Mouse (Mus musculus) cerebellum, adult 2 months (tissue): ENCODE results near the gene Sapcd1. TPM values are rescaled to one million over a fixed set of nuclear protein-coding genes. Genes with fewer than 3 reads are reported as not detected.
"Not testable (repeated sequence)": the region's sequence is repeated elsewhere in the genome, so short reads cannot be mapped to it uniquely, and the experiment has no call there.

Experiments
- DNase-seq, 2 experiments: peaks; one replicate each; pipeline ENCODE4 v3.0.0; 2021
- H3K27ac ChIP-seq: fragments of 200-500 bp; 2 replicates; pipeline ENCODE4 v1.5.1; 2012; ENCODE audit warnings: low read length, control low read depth, inconsistent platforms; ENCODE audit not compliant: insufficient read depth
- H3K27me3 ChIP-seq: fragments of 200-500 bp; 2 replicates; pipeline ENCODE4 v1.6.1; 2012; ENCODE audit warnings: inconsistent platforms, mild to moderate bottlenecking, low read length, moderate library complexity; ENCODE audit not compliant: control insufficient read depth, insufficient read depth
- H3K4me1 ChIP-seq: fragments of 200-500 bp; 2 replicates; pipeline ENCODE4 v1.6.1; 2011; ENCODE audit warnings: low read length; ENCODE audit not compliant: control insufficient read depth, insufficient read depth
- H3K4me3 ChIP-seq: fragments of 200-500 bp; replicated peaks from 2 replicates; pipeline ENCODE3; 2011; ENCODE audit warnings: mild to moderate bottlenecking, low read depth, low read length, control low read depth; ENCODE audit not compliant: insufficient read depth
- CTCF ChIP-seq: fragments of 200-500 bp; IDR thresholded peaks from 2 replicates; pipeline ENCODE4 v1.5.1; 2011; ENCODE audit warnings: low read depth, mild to moderate bottlenecking, control low read depth, low read length, moderate library complexity, borderline replicate concordance; ENCODE audit not compliant: insufficient read depth
- POLR2A ChIP-seq: fragments of 200-500 bp; IDR thresholded peaks from 2 replicates; pipeline ENCODE4 v1.6.1; 2011; ENCODE audit warnings: low read length, control low read depth, borderline replicate concordance; ENCODE audit not compliant: insufficient read depth
- WGBS: fragments of 180-500 bp; shearing (Covaris S2); methylation state at CpG from one replicate; pipeline ENCODE4 v1.1.7; 2018; 5-methylcytosine and 5-hydroxymethylcytosine counted together
- polyA plus RNA-seq: library from polyadenylated mRNA; depleted of rRNA; stranded (reverse); fragments of >200 nt; gene quantifications from 2 replicates; pipeline ENCODE4 v1.2.3, GENCODE M21; 2012

Sapcd1 gene
- polyA plus RNA-seq, 1 experiment: 2.0 TPM

DNA sequence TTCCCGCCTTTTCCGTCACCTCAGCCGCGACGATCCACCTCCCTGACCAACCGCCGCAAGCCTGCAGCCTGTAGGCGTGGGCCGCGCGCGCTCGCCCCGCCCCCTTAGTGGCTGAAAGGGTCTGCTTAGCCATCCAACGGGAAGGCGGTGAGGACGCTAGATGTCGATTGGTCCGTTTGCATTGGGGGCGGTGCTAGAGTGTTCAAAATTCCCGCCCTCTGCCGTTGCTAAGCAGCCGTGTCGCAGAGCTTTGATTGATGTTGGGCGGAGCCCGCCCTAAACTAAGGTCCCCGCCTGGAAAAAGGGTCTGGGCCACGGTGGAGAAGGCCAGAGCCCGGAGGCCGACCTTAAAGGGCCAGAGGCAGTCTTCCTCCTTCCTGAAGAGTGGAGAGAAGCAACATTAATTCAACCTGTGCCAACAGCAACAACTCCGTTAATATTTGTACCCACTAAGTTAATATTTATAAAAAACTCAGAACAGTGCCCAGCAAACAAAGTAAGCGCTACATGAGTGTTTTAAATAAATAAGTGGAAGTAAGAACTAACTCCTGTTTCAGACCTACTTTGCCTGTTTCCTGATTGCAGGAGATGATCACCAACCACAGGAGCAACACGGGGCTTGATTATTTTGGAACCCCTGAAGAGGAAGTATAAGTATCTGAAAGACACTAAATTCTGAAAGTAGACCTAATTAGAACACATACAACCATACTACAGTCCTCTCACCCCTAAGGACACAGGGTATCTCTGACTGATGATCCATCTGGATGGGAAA, 19.1 kb upstream of the Sapcd1 start, which contains the start of gene Msh5:
TSS of gene Msh5 (minus strand) at position 65 of the 775 bp plus-strand sequence.
- 3% methylated on average over 33 of the region's 33 CpGs for WGBS
- H3K27me3 ChIP-seq: no peaks in the 10 kb centered on the region
- peak; percentile 95 to 96 for DNase-seq
- H3K4me1 ChIP-seq: peaks cover 4% of the 10 kb centered on the region
- H3K27ac ChIP-seq: no peak within 1 kb of the TSS
- TF ChIP-seq CTCF: no peak
- 0 out of 2 replicates have a peak, but pooled peaks have one; percentile 19 for TF ChIP-seq POLR2A
- H3K4me3 ChIP-seq: peak within 1 kb of the TSS; percentile 62

DNA sequence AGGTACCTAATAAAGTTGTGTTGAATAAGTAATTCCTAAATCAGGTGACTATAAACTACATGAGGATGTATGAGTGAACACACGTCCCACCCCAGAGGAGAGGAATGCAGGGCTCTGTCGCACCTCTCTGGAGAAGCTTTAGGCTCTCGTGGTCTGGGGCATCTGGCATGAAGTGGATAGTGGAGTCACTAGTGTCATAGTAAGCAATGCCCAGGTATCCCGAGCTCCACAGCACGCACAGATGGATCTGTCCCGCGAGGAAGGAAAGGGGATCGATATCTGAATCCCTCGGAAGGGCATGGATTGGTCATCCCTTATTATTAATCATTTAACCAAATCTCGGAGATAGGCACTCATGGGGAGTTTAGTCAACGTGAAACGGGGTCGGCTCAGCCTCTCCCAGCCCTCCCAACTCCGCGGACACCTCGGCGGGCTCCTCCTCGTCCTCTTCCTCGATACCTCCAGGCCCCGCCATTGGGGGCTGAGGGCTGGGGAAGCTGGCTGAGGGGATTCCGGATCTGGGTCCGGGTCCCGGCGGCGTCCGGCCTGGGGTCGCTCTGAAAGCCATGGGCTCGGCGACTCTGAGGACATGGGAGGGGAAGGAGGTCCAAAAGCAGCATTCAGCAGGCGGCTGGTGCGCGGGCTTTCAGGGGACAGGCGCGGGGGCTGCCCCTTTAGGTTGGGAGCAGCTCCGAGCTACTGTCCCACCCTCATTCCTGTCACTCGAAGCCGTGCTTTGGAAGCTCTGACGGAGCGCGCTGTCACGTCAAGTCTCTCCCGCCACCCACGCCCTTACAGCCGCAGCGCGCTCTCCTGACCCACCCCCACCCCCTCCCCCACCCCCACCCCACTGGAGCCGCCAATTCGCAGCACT, 18.2 kb upstream of the Sapcd1 start:
- no peak for DNase-seq
- no peaks in the 10 kb centered on the region for H3K27me3 ChIP-seq
- peaks cover 4% of the 10 kb centered on the region; the same call in 1 of the 2 replicates for H3K4me1 ChIP-seq
- H3K27ac ChIP-seq: no peak overlapping the region
- no peak for TF ChIP-seq POLR2A
- no peak for TF ChIP-seq CTCF
- peak overlapping the region; percentile 62 for H3K4me3 ChIP-seq
- WGBS: 4% methylated on average over 48 of the region's 48 CpGs

DNA sequence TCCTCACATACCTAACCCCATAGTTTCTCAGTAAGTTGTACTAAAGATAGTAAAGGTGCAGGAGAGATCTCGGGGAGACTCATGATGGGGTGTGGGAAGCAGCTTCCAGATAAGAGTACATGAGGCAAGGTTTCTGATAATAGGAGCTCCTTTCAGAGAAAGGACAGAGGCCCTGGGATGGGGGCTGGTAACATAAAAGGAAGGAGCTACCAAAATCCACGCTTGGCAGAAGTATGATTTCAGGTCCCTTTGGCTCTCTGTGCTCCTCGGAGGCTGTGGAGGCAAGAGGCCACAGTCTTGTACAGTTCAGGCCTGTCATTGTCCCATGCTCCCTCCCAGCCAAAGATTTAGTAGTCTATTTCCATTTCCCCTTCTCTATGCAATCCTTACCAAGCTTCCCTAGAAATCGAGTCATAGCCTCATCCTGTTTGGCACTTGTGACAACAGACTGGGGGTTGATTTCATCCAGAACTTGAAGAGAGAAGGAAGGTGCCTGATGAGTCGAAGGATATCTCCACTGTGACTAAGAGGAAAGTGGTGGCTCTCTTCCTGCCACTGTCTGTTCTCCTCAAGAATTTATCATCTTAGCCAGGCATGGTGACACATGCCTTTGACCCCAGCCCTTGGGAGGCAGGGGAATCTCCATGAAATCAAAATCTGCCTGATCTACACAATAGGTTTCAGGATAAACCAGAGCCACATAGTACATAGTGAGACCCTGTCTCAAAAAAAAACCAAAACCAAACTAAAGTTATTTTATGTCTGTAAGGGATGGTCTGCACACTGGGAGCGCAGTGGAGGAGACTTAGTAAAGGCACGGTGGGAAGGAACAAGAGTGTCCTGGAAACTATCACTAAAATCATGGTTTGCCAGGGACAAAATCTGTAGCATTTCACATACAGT, 17.3 kb upstream of the Sapcd1 start:
- Histone ChIP-seq H3K4me3 (no peak overlapping the region), H3K27ac (no peak overlapping the region), H3K4me1 (peaks cover 4% of the 10 kb centered on the region; the same call in 1 of the 2 replicates), H3K27me3 (no peaks in the 10 kb centered on the region)
- DNase-seq: no peak
- WGBS: 82% methylated on average over 7 of the region's 7 CpGs
- TF ChIP-seq POLR2A (no peak), CTCF (no peak)

DNA sequence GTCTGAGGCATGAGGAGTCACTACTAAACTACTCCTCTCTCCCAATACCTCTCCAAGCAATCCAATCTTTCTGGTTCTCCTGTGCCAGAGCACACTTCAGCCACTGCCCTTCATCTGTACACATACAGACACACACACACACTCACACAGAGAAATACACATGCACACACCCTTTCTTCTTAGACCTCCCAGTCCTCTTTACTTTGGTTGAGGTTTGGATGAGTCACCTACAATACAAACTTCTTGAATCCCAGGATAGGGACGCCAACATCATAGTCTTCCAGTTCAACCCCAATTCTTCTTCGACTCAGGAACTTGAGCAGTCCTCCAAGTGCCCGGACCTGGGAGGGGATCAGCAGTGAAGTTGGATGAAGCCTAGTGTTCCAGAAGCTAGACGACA, 16.0 kb upstream of the Sapcd1 start:
- DNase-seq: no peak
- no peak overlapping the region for H3K27ac ChIP-seq
- H3K4me1 ChIP-seq: no peaks in the 10 kb centered on the region
- no peak for TF ChIP-seq POLR2A
- TF ChIP-seq CTCF: no peak
- H3K27me3 ChIP-seq: no peaks in the 10 kb centered on the region
- no peak overlapping the region for H3K4me3 ChIP-seq
- 91% methylated on average over 4 of the region's 4 CpGs for WGBS

DNA sequence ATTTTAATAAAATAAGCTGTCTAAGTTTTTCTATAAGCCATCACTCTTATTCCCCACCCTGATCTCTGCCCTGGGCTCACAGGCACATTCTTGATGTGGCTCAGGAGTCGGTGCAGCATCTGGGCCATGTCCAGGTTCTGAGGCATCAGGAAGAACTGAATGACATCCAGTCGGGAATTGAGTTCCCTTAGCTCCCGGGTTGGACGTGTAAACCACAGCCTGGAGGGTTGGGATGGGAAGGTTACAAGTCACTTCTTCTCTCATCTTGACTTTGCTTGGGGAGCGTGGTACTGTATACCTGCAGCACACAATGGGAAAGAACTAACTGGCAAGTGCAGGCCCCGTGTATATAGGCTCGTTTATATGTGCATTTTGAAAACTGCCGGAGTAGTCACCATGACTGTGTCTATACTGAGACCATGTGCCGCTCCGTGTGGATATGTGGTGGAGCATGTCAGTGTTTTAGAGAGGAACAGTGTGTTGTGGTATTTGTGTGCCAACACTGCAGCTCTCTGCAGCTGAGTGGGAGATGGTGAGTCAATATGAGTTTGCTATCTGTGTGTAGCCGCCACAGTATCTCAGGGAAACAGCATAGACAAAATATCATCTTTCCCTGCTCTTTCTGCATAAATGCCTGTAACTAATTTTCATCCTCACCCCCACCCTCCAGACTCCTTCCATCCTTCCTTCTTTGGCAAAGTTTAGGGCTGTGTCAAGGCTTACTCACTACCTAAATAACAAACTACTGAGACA, 11.5 kb upstream of the Sapcd1 start:
- no peak for TF ChIP-seq POLR2A
- TF ChIP-seq CTCF: no peak
- 81% methylated on average over 11 of the region's 11 CpGs for WGBS
- Histone ChIP-seq H3K4me3 (no peak overlapping the region), H3K27ac (no peak overlapping the region), H3K27me3 (no peaks in the 10 kb centered on the region), H3K4me1 (no peaks in the 10 kb centered on the region)
- DNase-seq: no peak

DNA sequence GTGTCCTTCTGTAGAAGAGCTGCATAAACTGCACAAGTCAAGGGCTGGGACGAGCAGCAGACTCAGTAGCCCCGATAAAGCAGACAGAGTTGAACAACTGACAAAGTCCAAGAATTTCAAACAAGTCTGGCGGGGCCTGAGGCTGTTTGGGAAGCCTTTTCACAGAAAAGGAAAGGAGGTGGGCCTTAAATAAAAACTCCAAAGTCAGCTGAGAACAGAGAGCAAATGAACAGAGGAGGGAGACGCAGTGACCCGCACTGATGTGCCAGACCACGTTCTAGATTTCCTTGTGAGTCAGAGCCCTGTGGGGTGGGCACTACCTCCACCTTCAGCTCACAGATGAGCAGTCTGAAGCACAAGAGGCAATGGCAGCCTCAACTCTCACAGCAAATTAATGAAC, 7.1 kb upstream of the Sapcd1 start:
- H3K4me1 ChIP-seq: no peaks in the 10 kb centered on the region
- no peaks in the 10 kb centered on the region for H3K27me3 ChIP-seq
- TF ChIP-seq CTCF: no peak
- TF ChIP-seq POLR2A: no peak
- DNase-seq: no peak
- 85% methylated on average over 6 of the region's 6 CpGs for WGBS
- H3K27ac ChIP-seq: no peak overlapping the region
- H3K4me3 ChIP-seq: no peak overlapping the region

DNA sequence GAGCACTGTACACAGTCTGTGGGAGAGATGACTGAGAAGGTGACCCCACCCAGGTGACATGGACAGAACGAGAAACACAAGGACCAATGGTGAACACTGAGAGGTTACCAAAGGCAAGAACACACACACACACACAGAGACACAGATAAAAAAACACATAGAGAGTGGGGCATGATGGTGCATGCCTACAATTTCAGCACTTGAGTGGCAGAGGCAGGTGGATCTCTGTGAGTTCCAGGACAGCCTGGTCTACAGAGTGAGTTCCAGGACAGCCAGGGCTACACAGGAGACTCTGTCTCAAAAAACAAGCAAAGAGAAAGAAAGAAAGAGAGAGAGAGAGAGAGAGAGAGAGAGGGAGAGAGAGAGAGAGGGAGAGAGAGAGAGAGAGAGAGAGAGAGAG, 5.9 kb upstream of the Sapcd1 start:
- WGBS: 76% methylated on average over 1 of the region's 1 CpGs
- not testable (repeated sequence) for H3K4me3 ChIP-seq, H3K27me3 ChIP-seq, DNase-seq, H3K4me1 ChIP-seq, H3K27ac ChIP-seq
